Mouse (Mus musculus) liver, postnatal 0 days (tissue): ENCODE measurements at regions not wholly inside any gene's neighbourhood (a gene's known extent, or its start where the extent isn't known, plus 50 kb on each side); places are given as distances from the start of the nearest gene placed in this dataset.

Experiments used
- CTCF ChIP-seq: sonication (generic); IDR thresholded peaks from 2 replicates; pipeline ENCODE4 v1.5.1; 2016; ENCODE audit warnings: antibody characterized with exemption, low read depth
- EP300 ChIP-seq: IDR thresholded peaks from 2 replicates; pipeline ENCODE4 v1.6.1; 2016; ENCODE audit warnings: antibody characterized with exemption, low read depth, mild to moderate bottlenecking

DNA sequence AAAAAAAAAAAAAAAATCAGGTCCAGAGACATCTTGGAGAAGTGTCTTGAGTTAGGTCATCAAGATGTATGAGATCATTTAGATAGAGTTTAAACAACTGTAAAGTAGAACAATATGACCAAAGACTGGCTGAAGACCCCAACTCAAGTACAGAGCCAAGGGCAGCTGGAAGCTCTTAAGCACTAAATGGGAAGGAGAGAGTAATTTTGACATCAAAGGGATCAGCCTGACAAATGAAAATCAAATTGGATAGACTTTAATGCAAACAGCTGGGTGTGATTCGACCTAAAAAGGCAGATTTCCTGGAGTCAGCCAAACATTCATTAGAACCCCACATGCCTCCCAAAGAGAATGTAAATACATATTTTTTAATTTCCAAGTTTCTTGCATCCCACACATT lies 372.3 kb upstream of the Tle4 start:
- TF ChIP-seq CTCF (no peak), EP300 (no peak)
